Mouse (Mus musculus) layer of hippocampus, postnatal 14 days (tissue): ENCODE results near the gene Ptprq. TPM values are rescaled to one million over a fixed set of nuclear protein-coding genes. Genes with fewer than 3 reads are reported as not detected.

Experiments
- DNase-seq, 2 experiments: peaks; one replicate each; pipeline ENCODE4 v3.0.0; 2021 to 2022; ENCODE audit warnings: low spot score in 2 of 2, mixed read lengths in 1 of 2
- total RNA-seq, 2 experiments: library from RNA; stranded (reverse); gene quantifications; 2 replicates each; pipeline ENCODE4 v1.2.3; 2021

Ptprq gene
- total RNA-seq, 2 experiments from 2014 or later, result 0.23 to 0.24 TPM

- peak in 1 of 2 experiments; percentile 22 for DNase-seq
Observed at GRCm38 (mm10) chr10:107649687-107650086, 70.2 kb downstream of the Ptprq start.

GRCm38 (mm10) chr10:107628104-107628503, 91.7 kb downstream of the Ptprq start:
- DNase-seq, result no peak

- no peak for DNase-seq
Observed at GRCm38 (mm10) chr10:107626648-107627047, 93.2 kb downstream of the Ptprq start.

- DNase-seq, result no peak
Observed at GRCm38 (mm10) chr10:107624211-107624610, 95.6 kb downstream of the Ptprq start.

GRCm38 (mm10) chr10:107615460-107615859, 104.4 kb downstream of the Ptprq start:
- no peak for DNase-seq

GRCm38 (mm10) chr10:107601371-107601770, 118.5 kb downstream of the Ptprq start:
- DNase-seq, result no peak

GRCm38 (mm10) chr10:107583360-107583759, 136.5 kb downstream of the Ptprq start:
- DNase-seq, result no peak

- DNase-seq, result no peak
Observed at GRCm38 (mm10) chr10:107569044-107569443, 150.8 kb downstream of the Ptprq start.

- DNase-seq, result no peak
Observed at GRCm38 (mm10) chr10:107568261-107568660, 151.6 kb downstream of the Ptprq start.

GRCm38 (mm10) chr10:107562875-107563274, 157.0 kb downstream of the Ptprq start:
- no peak for DNase-seq

GRCm38 (mm10) chr10:107560881-107561280, 159.0 kb downstream of the Ptprq start:
- DNase-seq, result no peak

- no peak for DNase-seq
Observed at GRCm38 (mm10) chr10:107543026-107543425, 176.8 kb downstream of the Ptprq start.

GRCm38 (mm10) chr10:107528758-107529157, 191.1 kb downstream of the Ptprq start:
- no peak for DNase-seq

GRCm38 (mm10) chr10:107519216-107519615, 200.6 kb downstream of the Ptprq start:
- DNase-seq, result peak in 1 of 2 experiments; percentile 31

GRCm38 (mm10) chr10:107516641-107517040, 203.2 kb downstream of the Ptprq start:
- DNase-seq, result no peak

GRCm38 (mm10) chr10:107514735-107515134, 205.1 kb downstream of the Ptprq start:
- no peak for DNase-seq

GRCm38 (mm10) chr10:107506397-107506796, 213.5 kb downstream of the Ptprq start:
- DNase-seq, result no peak

GRCm38 (mm10) chr10:107503430-107503829, 216.4 kb downstream of the Ptprq start:
- DNase-seq, result no peak

- no peak for DNase-seq
Observed at GRCm38 (mm10) chr10:107502193-107502592, 217.7 kb downstream of the Ptprq start.

- DNase-seq, result no peak
Observed at GRCm38 (mm10) chr10:107499656-107500055, 220.2 kb downstream of the Ptprq start.

- no peak for DNase-seq
Observed at GRCm38 (mm10) chr10:107496402-107496801, 223.4 kb downstream of the Ptprq start.

GRCm38 (mm10) chr10:107494568-107494967, 225.3 kb downstream of the Ptprq start, which contains the start of gene Myf6:
Gene Myf6 (minus strand): TSS chr10:107494737.
- no peak for DNase-seq

- DNase-seq, result no peak
Observed at GRCm38 (mm10) chr10:107493580-107494474, 226.0 kb downstream of the Ptprq start.
